Mouse (Mus musculus) spleen, adult 18-20 months (tissue): ENCODE results near the gene Irak3.

Experiments
- DNase-seq, 2 experiments: peaks; one replicate each; pipeline ENCODE4 v3.0.0; 2022; ENCODE audit warnings: mixed read lengths in 2 of 2

Gene Irak3

GRCm38 (mm10) chr10:120202467-120203250 lies 729 bp upstream of the Irak3 start:
- peak in 1 of 2 experiments; percentile 29 for DNase-seq

DNA sequence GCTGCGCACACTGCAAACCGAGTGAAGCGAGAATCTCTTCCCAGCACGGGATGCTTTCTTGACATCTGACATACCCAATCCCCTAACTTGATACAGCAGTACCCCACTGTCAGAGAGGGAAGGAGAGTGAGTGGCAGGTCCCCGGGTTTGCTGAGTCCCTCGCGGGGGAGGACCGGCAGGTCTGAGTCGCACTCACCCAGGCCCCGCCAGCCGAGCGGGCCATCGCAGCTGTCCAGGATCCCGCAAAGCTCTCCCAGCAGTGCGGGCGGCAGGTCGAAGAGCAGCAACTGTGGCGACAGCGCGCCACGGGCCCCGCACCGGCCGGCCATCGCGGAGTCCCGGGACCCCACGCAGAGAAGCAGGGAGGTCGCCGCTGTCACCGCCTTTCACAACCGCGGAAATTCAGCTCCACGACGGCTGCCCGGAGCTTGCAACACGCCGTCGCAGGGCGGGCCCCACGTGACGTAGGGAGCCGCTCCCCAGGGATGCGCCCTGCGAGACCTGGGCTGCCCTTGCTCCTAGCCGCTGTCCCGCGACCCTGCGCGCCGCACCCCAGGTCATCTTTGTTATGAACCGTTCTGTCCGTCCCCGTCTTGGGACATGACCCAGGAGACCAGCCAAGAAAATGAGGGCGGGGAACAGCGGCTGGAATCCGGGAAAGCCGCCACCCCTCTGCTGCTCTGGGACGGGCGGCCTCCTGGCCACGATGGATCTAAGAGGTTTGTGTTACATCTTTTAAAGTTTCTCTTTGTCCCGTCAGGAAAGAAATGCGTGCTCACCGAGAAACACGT lies 604 bp downstream of the Irak3 start, which contains the start of gene Tmbim4:
Tmbim4 (plus strand) TSS at position 460 of the 791 bp plus-strand sequence.
- peak; percentile 81 to 85 for DNase-seq

DNA sequence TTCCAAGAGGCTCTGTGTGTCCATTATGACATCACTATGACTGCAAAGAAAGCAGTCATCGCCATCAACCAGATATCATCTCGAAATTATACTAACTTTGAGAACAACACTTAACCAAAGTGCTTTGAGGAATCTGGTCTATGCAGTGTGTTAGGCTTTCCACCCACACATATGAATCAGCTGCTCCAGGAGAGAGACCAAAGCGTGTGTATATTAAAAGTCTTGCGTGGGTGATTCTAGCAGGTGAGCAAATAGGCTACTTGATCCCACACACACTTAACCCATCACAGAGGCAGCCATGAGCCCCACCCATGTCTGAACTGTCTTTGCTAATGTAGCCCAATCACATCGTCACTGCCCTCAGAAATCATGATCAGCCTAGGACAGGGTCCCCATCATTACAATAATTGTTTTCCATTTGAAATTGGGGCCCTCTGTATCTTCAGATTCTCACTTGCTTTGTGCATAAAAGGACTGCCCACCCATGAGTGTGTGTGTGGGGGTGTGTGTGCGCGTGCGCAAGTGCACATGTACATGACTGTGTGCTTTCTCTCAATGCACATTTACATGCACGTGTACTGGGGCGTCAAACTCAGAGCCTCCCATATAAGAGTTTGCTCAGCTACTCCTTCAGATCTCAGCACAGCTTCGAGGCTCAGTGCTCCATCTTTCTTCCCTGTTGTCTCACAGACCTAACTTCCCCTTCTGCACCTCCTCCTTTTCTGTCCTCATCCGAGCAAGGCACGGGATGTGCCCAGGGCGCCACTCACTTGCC lies 4.7 kb downstream of the Irak3 start:
- no peak for DNase-seq

GRCm38 (mm10) chr10:120193255-120193654 lies 8.7 kb downstream of the Irak3 start:
- peak; percentile 16 to 36 for DNase-seq

DNA sequence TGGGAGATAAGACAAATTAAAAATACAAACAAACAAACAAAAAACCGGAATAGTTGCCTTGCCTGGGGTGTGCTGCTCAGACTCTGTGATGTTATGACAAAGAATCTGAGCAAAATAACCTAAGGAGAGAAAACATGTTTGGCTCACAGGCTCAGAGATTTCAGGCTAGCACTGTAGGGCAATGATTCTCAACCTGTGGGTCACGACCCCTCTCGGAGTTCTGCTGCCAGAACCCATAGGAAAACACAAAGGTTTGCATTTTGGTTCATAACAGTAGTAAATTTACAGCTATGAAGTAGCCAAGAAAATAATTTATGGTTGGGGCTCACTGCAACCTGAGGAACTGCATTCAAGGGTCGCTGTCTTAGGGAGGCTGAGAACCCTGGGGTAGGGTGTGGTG lies 9.7 kb downstream of the Irak3 start:
- no peak for DNase-seq

DNA sequence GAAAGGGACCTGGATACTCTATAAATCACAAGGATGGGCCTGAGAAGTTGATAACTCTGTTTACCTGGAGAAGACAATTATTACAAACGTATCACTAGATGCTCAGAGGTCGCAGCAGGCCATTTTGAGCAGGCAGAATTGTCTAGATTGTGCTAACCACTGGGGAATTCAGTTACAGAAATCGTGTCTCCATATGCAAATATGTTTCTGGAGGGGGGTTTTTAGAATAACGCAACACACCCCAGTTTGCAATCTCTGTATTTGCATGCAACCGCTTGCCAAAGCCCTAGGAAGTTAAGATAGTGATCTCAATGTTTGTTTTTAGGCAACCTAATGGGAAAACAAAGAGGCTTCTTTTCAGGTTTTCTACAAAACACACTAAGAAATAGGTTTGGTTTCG lies 10.8 kb downstream of the Irak3 start:
- no peak for DNase-seq

- no peak for DNase-seq
These were observed 12.1 kb downstream of the Irak3 start for GRCm38 (mm10) chr10:120189782-120190181.

DNA sequence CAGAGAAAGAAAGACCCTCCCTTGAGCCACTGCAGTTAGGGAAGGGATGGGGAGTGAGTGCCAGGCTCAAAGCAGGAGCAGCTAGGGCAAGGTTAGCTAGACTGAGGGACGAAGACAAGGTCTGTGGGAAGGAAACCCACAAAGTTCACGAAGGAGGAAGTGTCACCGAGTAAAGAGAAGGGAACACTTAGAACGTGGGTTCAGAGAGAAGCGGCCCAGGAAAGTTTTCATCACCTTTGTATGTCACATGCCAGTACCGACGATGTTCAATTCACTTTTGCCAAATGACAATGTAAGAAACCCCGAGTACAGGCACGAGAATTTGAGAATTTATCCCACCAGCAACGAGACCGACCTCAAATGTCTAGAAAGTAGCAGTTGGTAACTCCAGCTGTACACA lies 12.7 kb downstream of the Irak3 start:
- DNase-seq: peak; percentile 10 to 36

- DNase-seq: no peak
These were observed 13.4 kb downstream of the Irak3 start for GRCm38 (mm10) chr10:120188513-120188912.

GRCm38 (mm10) chr10:120183342-120183741 lies 18.6 kb downstream of the Irak3 start:
- DNase-seq: no peak

- DNase-seq: peak in 1 of 2 experiments; percentile 21
These were observed 19.0 kb downstream of the Irak3 start for GRCm38 (mm10) chr10:120182887-120183286.

- DNase-seq: no peak
These were observed 27.7 kb downstream of the Irak3 start for GRCm38 (mm10) chr10:120174192-120174705.

DNA sequence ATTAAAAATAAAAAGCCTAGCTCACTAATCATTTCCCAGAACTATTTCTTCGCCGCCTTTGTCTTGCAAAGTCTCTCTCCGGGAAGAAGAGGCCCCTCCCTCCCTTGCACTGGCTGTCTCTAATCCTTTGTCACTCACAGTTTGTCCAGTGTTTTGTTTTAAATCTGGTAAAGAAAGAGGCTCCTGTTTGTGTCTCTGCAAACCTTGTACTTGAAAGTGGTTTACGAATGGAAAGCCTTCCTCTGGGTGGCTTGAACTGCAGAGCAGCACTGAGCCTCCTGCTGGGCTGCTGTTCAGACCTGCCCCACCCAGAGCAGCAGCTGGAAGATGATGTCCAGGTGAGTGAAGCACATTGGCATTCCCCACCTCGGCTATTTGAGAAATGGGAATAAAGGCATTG lies 30.6 kb downstream of the Irak3 start:
- DNase-seq: no peak

DNA sequence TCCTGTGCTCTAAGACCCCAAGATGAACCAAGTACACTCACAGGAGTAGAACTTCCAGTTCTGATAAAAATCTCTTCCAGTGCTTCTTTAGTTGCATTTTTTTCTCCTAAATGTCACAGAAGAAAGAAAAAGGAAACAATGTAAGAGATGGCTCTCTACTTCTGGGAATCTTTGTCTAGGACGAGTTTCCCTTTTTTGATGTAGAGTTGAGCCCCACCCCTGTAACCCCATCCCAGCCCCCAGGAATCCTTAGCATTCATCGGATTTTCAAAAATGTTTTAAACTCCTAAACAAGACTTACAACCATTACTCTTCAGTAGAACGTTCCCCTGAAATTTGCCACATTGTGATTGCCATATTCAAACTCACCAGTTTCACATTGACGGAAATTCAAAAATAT lies 31.7 kb downstream of the Irak3 start:
- DNase-seq: no peak

GRCm38 (mm10) chr10:120169841-120170240 lies 32.1 kb downstream of the Irak3 start:
- DNase-seq: no peak

- DNase-seq: no peak
These were observed 32.9 kb downstream of the Irak3 start for GRCm38 (mm10) chr10:120169064-120169463.

- no peak for DNase-seq
These were observed 33.9 kb downstream of the Irak3 start for GRCm38 (mm10) chr10:120168070-120168469.

DNA sequence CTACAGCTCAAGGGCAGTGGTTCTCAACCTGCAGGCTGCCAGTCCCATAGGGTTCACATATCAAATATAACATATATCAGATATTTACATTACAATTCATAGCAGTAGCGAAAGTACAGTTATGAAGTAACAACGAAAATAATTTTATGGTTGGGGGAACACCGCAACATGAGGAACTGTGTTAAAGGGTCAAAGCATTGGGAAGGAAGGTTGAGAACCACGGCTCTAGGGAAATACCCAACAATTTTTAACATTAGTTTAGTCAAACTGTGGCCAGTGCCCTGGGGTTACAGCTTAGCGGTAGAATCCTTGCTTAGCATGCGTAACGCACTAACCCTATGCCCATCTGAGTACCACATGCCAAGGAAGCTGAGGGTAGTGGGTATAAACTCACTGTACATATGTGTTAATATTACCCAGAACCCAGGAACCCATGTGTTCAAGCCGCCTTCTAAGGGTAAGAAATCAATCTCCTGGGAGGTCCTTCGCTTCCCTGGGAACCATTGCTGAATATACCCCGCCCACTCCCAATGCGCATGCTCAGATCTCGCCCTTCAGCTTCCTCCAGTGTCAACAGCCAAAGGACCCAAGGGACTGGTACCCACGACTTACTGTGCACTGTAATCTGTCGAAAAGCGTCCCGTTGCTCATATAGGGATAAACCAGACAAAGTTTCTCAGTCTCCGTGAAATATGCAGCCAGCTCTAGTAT lies 36.0 kb downstream of the Irak3 start:
- no peak for DNase-seq

GRCm38 (mm10) chr10:120164931-120165792 lies 36.8 kb downstream of the Irak3 start:
- DNase-seq: no peak

DNA sequence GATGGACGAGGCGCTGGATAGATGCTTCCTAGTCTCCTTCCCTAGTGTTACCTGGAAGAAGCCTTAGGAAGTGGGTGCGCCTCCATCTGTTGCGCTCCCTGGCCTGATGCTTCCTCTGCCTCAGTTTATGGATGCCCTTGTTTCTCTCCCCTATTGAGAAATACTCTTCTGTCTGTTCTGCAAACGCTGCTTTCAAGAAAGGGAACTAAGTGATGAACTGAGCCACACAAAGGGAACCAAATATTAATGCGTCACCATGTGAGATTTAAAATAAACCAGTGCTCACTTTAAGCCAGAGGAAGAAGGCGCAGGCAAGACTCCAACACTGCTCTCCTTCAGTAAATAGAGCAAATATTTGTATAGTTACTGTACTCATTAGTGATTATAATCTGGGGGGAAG lies 38.4 kb downstream of the Irak3 start:
- no peak for DNase-seq

DNA sequence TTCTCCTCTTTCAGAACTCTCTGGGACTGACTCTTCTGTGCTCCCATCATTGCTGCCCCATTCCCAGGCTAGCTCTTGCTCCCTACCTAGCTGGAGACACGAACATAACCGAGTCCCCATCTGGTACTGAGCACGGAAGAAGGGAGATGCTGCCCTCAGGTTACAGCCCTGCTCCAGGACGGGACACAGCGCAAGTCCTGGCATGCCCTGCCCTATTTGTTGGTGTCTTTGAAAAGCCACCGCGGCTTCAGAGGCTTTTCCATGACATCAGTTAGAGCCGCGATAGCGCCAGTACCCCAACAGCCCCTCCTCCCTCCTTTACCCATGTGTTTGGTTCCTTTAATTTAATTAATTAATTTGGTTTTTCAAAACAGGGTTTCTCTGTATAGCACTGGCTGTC lies 39.1 kb downstream of the Irak3 start:
- no peak for DNase-seq
